Mouse (Mus musculus) intestine, postnatal 0 days (tissue): ENCODE results near the gene Hba-x. TPM values are rescaled to one million over a fixed set of nuclear protein-coding genes. Genes with fewer than 3 reads are reported as not detected.
A peak's percentile ranks its signal among the peaks of the same experiment; 100 is the strongest.
"Not testable (repeated sequence)": the region's sequence is repeated elsewhere in the genome, so short reads cannot be mapped to it uniquely, and the experiment has no call there.

Experiments used
- ATAC-seq: fragments of 200-750 bp; cut with Nextera tagmentation; 2 replicates; pipeline ENCODE4 v1.8.0; 2017; ENCODE audit warnings: mild to moderate bottlenecking, moderate TSS enrichment, moderate library complexity
- H3K27ac ChIP-seq: fragments of 300-500 bp; sonication (generic); 2 replicates; pipeline ENCODE4 v1.5.1; 2014; ENCODE audit warnings: mild to moderate bottlenecking, low read depth, low read length, moderate library complexity
- H3K27me3 ChIP-seq: fragments of 300-500 bp; sonication (generic); replicated peaks from 2 replicates; pipeline ENCODE4 v1.6.1; 2014; ENCODE audit warnings: low read length, mixed read lengths; ENCODE audit not compliant: control insufficient read depth, insufficient read depth
- H3K36me3 ChIP-seq: fragments of 300-500 bp; sonication (generic); 2 replicates; pipeline ENCODE4 v1.6.1; 2014; ENCODE audit warnings: mild to moderate bottlenecking, moderate library complexity; ENCODE audit not compliant: control insufficient read depth, insufficient read depth
- H3K4me1 ChIP-seq: fragments of 300-500 bp; sonication (generic); replicated peaks from 2 replicates; pipeline ENCODE4 v1.6.1; 2014; ENCODE audit warnings: antibody characterized with exemption, low read length, mixed read lengths; ENCODE audit not compliant: control insufficient read depth, insufficient read depth
- H3K4me2 ChIP-seq: fragments of 300-500 bp; sonication (generic); replicated peaks from 2 replicates; pipeline ENCODE4 v1.6.1; 2014; ENCODE audit warnings: low read depth, mild to moderate bottlenecking, moderate library complexity
- H3K4me3 ChIP-seq: fragments of 300-500 bp; sonication (generic); 2 replicates; pipeline ENCODE4 v1.5.1; 2014; ENCODE audit warnings: low read depth, low read length
- H3K9ac ChIP-seq: fragments of 300-500 bp; sonication (generic); 2 replicates; pipeline ENCODE4 v1.6.1; 2014; ENCODE audit warnings: mild to moderate bottlenecking, low read depth, low read length
- H3K9me3 ChIP-seq: fragments of 300-500 bp; sonication (generic); 2 replicates; pipeline ENCODE4 v1.6.1; 2016; ENCODE audit warnings: mixed run types; ENCODE audit not compliant: control insufficient read depth
- CTCF ChIP-seq: sonication (generic); IDR thresholded peaks from 2 replicates; pipeline ENCODE4 v1.5.1; 2016; ENCODE audit warnings: low read depth, mild to moderate bottlenecking, control low read depth, antibody characterized with exemption, moderate library complexity
- WGBS: fragments of 180-500 bp; shearing (Covaris S2); extraction: QIAGEN DNeasy Blood & Tissue Kit; methylation state at CpG from one replicate; pipeline ENCODE4 v1.1.7; 2014; 5-methylcytosine and 5-hydroxymethylcytosine counted together
- polyA plus RNA-seq: library from polyadenylated mRNA; unstranded; fragments of >200 nt; fragmentation: Nextera tagmentation; extraction: Ambion mirVana; gene quantifications from 2 replicates; pipeline ENCODE4 v1.2.1, GENCODE M21; 2015

Gene Hba-x
- polyA plus RNA-seq, 1 experiment from 2014 or later, result 0.23 TPM

DNA sequence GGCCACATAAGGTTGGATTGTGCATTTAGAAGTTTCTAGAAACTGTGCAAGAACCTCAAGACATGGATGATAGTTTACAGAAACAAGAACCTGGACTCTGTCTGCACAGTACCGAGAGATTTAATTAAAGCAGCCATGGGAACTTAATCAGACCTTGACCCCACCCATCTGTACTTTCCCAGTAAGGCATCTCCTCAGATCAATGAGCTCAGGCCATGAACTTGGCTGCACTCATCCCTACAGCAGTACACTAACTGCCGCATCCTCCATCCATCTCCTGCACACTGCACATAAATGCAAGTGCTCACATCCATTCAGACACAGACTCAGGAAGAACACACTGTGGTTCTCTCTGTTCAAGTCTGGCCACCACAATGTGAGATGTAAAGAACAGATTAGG lies 4.4 kb downstream of the Hba-x start:
- no peak for TF ChIP-seq CTCF
- H3K9ac ChIP-seq, result no peak overlapping the region
- no peaks in the 10 kb centered on the region for H3K36me3 ChIP-seq
- WGBS, result 57% methylated on average over 2 of the region's 2 CpGs
- no peak for ATAC-seq
- H3K9me3 ChIP-seq, result no peaks in the 10 kb centered on the region
- no peak overlapping the region for H3K4me3 ChIP-seq
- H3K27ac ChIP-seq, result no peak overlapping the region
- no peaks in the 10 kb centered on the region for H3K4me1 ChIP-seq
- H3K4me2 ChIP-seq, result no peak overlapping the region
- peaks cover 11% of the 10 kb centered on the region; the same call in 1 of the 2 replicates for H3K27me3 ChIP-seq

DNA sequence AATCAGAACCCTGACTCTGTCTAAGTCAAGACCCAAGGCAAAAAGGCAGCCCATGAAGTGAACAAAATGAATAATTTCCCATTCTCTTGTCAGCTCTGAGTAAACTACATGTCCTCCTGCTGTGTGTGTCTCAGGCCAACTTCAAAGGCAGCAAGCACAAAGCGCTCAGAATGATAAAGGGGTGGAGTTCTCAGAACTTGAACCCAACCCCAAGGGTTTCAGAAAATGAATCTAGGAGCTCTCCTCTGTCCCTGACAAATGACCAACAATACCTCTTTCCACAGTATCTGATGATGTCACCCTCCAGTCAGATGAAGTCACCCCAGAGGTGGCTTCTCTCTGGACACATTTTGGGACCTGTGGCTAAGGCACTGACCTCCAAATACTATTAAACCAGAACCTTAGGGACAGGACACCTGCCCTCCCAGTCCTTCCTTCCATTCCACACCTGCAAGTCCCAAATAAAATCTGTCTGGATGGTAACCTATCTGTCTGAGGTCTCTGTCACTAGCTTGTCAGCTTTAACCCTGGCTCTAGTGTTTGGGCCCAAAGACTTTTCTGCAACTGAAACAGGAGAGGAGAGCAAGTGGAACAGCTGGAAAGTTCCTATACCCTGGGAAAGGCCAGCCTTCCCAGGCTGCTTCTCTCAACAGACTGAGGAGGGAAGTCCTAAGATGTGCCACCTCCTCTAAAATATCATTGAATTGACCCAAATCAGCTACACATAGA lies 5.4 kb downstream of the Hba-x start:
- Histone ChIP-seq H3K4me3 (no peak overlapping the region), H3K4me1 (no peaks in the 10 kb centered on the region), H3K27ac (no peak overlapping the region), H3K36me3 (no peaks in the 10 kb centered on the region), H3K9me3 (no peaks in the 10 kb centered on the region), H3K27me3 (peaks cover 5% of the 10 kb centered on the region; the same call in 1 of the 2 replicates), H3K9ac (no peak overlapping the region), H3K4me2 (no peak overlapping the region)
- TF ChIP-seq CTCF, result no peak
- no peak for ATAC-seq
- WGBS, result 70% methylated on average over 1 of the region's 1 CpGs

DNA sequence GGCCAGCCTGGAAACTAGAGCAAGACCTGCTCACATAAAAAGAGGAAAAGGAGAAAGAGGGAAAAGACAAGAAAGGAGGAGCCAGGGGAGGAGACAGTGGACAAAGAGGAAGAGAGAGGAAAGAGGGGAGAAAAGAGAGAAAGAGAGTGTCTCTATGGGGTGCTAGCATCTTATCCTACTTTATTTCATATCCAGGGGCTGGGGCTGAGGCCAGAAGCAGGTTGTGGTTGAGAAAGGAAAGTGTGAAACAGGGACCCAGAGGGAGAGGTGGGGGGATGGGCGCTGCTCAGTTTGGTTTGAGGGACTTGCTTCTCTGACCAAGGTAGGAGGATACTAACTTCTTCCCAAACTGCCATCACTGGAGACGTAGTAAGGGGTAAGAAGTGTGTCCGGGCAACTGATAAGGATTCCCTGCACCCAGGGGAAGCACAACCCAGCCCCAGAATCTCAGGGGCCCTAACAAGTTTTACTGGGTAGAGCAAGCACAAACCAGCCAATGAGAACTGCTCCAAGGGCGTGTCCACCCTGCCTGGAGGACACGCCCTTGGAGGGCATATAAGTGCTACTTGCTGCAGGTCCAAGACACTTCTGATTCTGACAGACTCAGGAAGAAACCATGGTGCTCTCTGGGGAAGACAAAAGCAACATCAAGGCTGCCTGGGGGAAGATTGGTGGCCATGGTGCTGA lies 7.0 kb downstream of the Hba-x start, which contains the start of gene Hba-a1:
Gene Hba-a1 (plus strand): TSS at position 421 of the 687 bp plus-strand sequence.
- H3K27ac ChIP-seq, H3K4me1 ChIP-seq, H3K9me3 ChIP-seq, H3K9ac ChIP-seq, ATAC-seq, H3K4me2 ChIP-seq, H3K27me3 ChIP-seq, H3K36me3 ChIP-seq, H3K4me3 ChIP-seq: not testable (repeated sequence)
- 44% methylated on average over 1 of the region's 5 CpGs for WGBS

DNA sequence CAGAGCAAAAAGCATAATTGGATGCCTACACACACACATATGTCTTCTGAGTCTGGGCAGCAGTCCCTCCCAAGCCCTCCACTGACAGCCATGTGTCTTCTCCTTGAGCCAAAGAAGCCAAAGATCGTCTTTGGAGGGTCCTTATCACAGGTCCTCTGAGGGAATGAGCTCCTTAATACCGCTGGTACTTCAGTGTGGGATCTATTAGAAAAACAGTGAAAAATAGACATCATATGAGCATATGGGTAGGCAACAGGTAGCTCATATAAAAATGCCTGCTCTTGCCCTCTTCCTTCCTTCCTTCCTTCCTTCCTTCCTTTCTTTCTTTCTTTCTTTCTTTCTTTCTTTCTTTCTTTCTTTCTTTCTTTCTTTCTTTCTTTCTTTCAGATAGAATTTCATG lies 8.4 kb downstream of the Hba-x start:
- H3K27ac ChIP-seq, H3K4me1 ChIP-seq, H3K4me2 ChIP-seq, H3K27me3 ChIP-seq, ATAC-seq, H3K4me3 ChIP-seq, H3K9me3 ChIP-seq, H3K9ac ChIP-seq, H3K36me3 ChIP-seq: not testable (repeated sequence)
- WGBS, result 60% methylated on average over 2 of the region's 2 CpGs

DNA sequence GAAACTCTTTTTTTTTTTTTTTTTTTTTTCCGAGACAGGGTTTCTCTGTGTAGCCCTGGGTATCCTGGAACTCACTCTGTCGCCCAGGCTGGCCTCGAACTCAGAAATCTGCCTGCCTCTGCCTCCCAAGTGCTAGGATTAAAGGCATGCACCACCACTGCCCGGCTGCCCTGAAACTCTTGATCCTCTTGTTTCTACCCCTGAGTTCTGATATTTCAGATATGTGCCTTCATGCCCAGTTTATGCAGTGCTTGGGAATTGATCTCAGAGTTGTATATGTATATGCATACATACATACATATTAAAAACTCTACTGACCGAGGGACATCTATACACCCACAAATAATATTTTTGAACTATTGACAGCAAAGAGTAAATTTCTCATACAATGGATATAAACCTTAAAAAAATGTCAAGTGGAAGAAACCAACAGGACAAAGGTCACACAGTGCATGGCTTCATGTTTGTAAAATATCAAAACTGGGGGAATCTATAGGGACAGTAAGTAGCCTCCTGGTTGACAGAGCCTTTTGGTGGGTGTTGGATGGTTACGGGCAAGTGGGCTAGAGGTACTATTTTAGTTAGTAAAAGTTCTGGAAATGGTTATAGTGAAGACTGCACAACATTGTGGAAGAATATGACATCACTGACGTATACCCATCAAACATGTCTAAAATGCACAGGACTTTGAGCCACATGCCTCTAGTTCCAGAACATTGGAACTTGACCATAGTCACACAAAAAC lies 9.0 kb downstream of the Hba-x start:
- WGBS, result 76% methylated on average over 7 of the region's 7 CpGs
- H3K4me2 ChIP-seq, result no peak overlapping the region
- H3K9ac ChIP-seq, result no peak overlapping the region
- H3K9me3 ChIP-seq, result no peaks in the 10 kb centered on the region
- H3K4me1 ChIP-seq, result no peaks in the 10 kb centered on the region
- H3K27me3 ChIP-seq, result 0 out of 2 replicates have a peak, but pooled peaks cover 3% of the 10 kb centered on the region
- H3K4me3 ChIP-seq, result no peak overlapping the region
- no peak for ATAC-seq
- H3K36me3 ChIP-seq, result no peaks in the 10 kb centered on the region
- no peak overlapping the region for H3K27ac ChIP-seq
- no peak for TF ChIP-seq CTCF

DNA sequence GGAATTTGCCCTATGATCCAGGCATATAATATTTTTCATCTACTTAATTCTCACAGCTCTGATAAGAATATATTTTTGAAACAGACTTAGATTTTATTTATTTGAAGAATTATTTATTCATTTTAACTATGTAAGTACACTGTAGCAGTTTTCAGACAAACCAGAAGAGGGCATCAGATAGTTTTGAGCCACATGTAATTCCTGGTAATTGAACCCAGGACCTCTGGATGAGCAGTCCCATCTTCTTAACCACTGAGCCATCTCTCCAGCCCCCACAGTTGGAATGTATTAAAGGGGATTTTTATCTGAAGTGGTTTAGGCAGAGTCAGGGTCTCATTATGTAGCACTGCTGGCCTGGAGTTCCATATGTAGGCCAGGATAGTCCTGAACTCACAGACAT lies 9.7 kb downstream of the Hba-x start:
- not testable (repeated sequence) for H3K9ac ChIP-seq, H3K4me3 ChIP-seq, H3K27me3 ChIP-seq, H3K9me3 ChIP-seq, H3K4me1 ChIP-seq, H3K4me2 ChIP-seq, ATAC-seq, H3K27ac ChIP-seq, H3K36me3 ChIP-seq
- TF ChIP-seq CTCF, result 0 out of 2 replicates have a peak, but pooled peaks have one; percentile 7
